Mouse (Mus musculus) erythroid progenitor cell, adult 5-6 weeks (primary cell): Measurements from ENCODE around the gene Pkm. TPM values are rescaled to one million over a fixed set of nuclear protein-coding genes. Genes with fewer than 3 reads are reported as not detected.

Experiments
- ATAC-seq: replicated peaks from 2 replicates; pipeline ENCODE4 v1.8.0; 2016; ENCODE audit warnings: moderate number of reproducible peaks, mild to moderate bottlenecking, moderate TSS enrichment, inconsistent platforms; ENCODE audit not compliant: poor library complexity, low FRiP score, severe bottlenecking
- total RNA-seq, 2 experiments: library from RNA; stranded (forward) in 1 of 2; stranded (reverse) in 1 of 2; fragments of 150-400 nt in 1 of 2; fragments of 186-747, 209-891 nt in 1 of 2; gene quantifications; 2 replicates each; pipeline versions ENCODE4 v1.2.3 to v1.2.4; 2015 to 2017; ENCODE audit warnings: low replicate concordance in 2 of 2

Pkm gene
- total RNA-seq (2015; ENCODE audit: low replicate concordance): 26.4 and 30.6 TPM in 2 replicates
- 75.0 and 81.4 TPM in 2 replicates for total RNA-seq (2017; ENCODE audit: low replicate concordance)

DNA sequence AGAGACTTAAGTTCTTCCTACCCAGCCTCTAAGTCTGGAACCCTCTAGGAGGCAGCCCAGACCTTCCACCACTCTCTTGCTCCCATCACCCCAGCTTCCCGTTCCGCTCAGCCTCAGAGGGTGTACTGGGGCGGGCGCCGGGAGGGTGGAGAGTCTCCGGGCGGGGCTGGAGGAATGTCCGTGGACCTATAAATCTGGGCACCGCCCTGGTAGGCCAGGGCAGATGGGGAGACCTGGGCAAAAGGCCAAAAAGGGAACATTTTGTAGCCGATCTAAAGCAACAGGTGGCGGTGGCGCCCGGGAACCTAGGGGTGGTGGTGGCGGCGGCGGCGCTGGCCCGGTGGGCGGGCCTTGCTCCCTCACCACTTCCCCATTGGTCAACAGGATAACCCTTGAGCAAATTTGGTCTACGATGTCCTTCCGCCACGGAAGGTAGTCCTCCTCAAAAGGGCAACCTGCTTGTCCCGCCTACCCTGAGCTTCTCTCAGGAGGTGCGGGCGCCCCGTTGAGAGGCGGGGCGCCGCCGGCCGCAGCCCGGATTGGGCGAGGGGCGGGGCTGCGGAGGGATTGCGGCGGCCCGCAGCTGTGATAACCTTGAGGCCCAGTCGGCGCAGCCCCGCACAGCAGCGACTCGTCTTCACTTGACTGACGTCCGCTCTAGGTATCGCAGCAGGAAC lies at the start of gene Pkm:
Gene Pkm (plus strand): TSS at position 411 of the 677 bp plus-strand sequence.
- ATAC-seq: 0 out of 2 replicates have a peak, but pooled peaks have one; percentile 44

DNA sequence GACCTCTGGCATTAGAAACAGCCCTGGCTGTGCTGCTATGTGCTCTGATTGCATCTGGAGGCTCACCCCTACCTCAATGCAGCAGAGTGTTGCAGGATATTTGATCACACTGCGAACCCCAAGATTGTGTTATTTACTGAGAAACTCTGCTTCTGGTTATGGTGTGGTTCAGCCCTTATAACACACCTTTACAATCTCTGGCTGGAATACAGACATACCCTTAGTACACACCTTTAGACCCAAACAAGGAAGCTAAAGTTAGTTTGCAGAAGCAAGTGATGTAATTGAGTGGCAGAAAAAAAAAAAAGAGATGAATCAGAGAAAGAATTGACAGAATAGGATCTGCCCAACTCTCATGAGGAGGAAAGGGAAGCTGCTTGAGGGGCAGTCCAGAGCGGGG lies 45.2 kb upstream of the Pkm start:
- no peak for ATAC-seq

DNA sequence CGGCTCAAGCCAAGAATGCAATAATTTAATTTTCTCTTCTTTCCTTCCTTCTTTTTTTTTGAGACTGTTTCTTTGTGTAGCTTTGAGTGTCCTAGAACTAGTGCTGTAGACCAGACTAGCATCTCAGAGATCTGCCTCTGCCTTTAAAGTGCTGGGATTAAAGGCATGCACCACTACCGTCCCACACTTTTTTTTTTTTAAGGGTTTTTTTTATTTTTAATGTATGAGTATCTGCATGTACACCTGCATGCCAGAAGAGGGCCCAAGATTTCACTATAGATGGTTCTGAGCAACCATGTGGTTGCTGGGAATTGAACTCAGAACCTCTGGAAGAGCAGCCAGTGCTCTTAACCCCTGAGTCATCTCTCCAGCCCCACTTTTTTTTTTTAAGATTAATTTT lies 40.4 kb upstream of the Pkm start:
- ATAC-seq: no peak

DNA sequence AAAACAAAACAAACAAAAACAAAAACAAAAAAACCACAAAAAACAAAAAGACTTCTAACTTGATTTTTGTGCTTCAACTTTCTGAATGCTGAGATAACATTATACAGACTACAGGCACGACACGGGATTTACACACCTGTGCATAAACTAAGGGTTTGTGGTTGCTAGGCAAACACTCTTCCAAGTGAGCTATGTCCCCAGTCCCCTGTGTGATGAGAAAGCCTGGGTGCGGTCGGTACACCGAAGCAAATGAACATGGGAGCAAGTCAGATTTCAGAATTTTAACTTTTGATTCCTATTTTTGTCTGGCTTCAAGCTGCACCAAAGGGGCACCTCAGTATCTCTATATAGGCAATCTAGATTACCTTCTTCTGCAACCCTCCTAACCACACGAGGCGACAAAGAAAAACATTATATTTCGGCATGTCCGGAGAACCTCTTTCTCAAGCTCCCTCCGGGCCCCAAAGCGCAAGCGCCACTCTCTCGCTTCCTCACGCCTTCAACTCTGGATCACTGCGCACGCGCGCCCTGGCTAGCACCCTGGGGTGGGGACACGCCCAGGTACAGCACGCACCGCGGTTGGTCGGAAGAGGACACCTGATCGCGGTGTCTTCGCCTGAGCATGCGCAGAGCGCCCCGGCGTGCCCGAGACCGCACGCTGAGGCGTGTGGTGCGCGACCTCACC lies 39.4 kb upstream of the Pkm start, which contains the start of gene Parp6:
Gene Parp6 (plus strand): TSS at position 663 of the 685 bp plus-strand sequence.
- peak; percentile 99 for ATAC-seq

DNA sequence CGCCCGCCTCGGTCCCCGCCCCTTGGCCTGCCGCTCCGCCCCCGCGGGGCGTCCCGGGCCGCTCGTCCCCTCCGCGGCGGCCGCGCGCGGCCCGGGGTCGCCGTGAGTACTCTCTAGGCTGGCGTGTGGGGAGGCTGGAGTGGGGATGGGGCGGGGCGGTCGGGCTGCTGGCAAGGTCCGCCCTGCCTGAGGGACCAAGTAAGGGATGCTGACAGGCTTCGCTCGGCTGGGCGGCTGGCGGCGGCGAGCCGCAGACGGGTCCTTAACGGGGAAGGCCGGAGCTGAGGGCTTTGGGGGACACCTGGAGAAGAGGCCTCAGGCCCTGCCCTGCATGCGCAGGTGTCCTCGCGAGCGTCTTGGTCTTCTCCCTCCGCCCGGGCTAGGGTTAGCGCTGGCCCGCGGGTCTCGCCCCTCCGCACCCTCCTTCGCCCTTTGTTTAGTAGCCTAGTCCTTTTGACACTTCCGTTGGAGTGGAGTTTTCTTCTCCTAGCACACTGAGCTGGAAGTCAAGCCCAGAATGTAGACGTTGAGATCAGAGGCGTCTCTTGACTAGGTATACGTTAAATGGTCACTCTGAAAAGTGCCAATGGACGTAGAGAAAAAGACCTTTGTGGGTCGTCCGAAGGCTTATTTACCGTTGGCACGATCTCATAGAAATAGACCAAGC lies 38.7 kb upstream of the Pkm start:
- ATAC-seq: peak; percentile 17

DNA sequence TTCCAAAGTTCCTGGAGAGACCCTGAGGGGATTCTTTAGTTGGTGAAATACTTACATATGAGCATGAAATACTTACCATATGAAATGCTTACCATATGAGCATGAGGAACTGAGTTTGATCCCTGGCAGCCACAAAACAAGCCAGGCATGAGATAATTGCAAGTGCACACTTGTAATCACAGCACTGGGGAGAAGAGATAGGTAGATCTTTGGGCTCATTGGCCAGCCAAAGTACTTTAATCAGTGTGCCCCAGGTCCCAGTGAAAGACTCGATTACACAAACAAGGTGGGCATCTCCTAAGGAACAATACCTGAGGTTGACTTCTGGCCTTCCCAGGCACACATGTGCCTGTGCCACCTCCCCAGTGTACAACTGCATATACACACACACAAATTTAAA lies 17.8 kb upstream of the Pkm start:
- no peak for ATAC-seq

DNA sequence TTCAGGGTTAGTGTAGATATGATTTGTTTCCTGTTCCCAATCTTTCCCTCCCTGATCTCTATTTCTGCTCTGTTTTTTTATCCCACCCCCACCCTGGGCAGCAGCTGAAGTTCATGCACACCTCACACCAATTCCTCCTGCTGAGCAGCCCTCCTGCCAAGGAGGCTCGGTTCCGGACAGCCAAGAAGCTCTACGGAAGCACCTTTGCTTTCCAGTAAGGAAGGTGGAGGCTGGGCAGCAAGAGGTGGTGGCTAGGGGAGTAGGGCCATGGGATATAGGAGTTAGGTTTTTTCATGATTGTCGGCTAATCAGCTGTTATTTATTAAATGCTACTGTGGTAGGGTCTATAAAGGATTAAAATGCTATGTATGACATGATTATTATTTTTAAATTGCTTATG lies 16.2 kb upstream of the Pkm start:
- ATAC-seq: no peak

DNA sequence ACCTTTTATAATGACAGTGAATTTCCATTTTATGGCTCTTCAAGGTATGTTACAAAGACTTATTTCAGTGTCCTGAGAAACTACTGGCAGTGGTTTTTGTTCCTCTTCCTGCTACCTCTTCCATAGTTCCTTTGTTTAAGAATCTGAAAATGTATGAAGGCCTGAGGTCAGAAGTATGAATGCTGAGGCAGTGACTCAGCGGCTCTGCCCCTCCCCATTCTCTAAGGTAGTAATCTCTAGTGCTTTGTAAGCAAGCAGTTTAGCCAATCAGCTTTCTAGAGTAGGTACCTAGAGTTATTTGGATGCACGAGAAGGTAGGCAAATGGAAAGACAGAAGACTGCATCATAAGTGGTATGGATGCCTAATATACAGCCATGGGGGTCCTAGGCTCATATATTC lies 14.8 kb upstream of the Pkm start:
- ATAC-seq: no peak

DNA sequence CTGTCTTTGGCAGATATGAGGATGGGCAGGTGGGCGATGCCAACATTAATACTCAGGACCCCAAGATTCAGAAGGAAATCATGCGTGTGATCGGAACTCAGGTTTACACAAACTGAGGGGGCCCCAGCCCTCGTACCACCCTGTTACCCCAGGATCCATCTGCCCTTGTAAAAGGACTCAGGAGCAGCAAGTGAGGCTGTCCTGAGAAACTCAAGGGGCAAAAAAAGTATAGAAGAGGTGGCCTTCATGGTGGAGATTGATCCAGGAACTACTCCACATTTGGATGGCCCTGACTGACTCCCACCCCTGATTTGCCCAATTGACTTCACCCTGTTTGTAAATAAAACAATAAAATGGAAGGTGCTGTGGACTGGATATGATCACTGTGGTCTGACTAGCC lies 6.3 kb upstream of the Pkm start:
- ATAC-seq: no peak

DNA sequence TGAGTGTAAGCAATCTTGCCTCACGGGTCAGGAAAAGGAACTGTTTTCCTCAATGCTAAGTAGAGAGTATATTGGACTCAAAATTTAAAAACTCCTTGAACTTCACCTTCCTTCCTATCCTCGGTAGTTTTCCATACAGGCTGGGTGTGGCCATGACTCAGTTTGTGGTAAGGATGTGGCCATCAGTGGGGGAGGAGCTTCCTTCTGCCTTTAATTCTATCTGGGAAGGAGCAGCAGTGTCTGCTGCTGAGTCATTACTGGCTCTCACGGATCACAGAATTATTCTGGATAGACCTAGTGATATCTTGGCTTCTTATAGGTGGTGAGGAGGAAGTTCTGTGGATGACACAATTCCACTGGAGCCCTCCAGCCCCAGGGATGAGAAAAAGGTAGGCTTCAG lies 2.8 kb upstream of the Pkm start:
- no peak for ATAC-seq

DNA sequence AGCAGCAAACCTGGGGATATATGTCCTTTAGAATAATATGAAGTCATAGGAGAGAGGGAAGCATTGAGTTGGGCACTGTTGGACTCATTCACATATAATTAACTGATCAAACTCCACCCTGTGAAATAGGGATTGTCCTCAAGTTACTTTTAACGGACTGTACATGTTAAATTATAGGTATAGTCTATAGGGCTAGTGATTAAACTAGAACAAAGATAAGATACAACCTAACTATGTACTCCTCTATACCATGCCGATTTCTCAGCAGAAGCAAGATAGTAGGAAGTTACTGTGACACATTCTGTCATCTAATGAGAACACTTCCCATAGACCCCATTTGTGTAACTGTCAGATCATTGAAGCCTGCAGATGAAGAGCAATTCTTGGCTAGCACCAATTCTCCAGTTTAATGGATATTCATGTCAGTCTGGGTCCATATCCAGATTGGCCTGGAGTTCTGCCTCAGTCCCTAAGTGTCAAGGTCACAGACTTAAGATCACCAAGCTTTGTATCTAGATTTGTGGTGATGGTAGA lies 1.7 kb upstream of the Pkm start:
- no peak for ATAC-seq

DNA sequence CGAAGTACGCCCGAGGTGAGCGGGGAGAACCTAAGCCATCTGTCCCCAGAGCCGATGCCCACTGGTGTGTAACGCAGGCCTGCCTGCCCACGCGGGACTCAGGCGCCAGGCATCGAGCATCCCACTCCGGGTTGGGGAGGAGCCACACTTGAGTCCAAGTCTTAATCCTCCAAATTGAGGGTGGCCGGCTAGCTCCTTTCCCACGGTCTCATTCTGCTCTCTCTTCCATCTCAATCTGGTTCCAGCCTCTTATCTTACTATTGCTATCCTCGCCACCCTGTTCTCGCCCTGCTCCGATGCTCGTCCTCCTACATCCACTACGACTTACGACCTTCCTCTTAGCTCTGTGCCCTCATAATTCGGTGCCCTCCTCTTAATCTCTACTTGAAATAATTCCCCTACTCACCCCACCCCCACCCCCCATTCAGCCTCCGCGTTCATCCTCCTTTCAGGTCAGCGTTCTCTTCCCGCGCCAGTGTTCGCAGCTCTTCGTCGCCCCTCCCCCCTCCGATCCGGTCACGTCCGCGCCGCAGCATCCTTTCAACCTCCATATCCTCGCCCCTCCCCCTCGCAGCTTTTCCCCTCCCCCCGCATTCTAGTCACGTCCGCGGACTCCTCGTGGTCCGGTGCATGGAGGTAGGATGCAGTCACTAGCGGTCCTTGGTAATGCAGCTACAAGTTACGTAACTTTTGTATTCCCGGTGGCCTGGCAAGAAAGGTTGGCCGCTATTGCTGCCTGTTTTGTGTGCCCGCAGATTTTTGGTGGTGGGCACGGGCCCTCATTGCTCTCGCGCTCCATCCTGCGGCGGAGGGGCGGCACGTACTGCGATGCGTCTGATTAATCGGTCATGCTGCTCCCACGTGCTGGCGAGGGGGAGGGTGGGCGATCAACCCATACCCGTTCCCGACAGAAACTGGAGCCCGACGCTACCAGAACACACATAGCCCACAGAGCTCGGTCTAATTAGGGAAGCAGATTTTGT lies 758 bp downstream of the Pkm start:
- ATAC-seq: no peak

DNA sequence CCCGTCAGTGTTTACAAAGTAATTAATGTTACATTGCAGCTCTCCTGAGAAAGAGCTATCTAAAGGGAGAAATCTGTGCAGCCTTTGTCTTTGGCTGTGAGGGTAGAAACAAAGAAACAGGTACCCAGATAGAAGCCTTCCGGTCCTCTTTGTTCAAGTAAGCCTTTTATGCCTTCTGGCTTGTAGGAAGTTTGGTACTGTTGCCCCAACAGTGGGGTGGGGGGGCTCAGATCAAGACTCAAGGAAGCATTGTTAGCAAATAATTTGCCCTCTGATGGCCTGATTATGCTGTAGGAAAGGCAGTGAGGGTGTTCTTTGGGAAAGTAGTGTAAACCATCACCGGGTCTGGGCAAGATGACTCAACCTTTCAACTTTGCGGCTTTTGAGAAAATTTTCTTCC lies 2.0 kb downstream of the Pkm start:
- no peak for ATAC-seq

DNA sequence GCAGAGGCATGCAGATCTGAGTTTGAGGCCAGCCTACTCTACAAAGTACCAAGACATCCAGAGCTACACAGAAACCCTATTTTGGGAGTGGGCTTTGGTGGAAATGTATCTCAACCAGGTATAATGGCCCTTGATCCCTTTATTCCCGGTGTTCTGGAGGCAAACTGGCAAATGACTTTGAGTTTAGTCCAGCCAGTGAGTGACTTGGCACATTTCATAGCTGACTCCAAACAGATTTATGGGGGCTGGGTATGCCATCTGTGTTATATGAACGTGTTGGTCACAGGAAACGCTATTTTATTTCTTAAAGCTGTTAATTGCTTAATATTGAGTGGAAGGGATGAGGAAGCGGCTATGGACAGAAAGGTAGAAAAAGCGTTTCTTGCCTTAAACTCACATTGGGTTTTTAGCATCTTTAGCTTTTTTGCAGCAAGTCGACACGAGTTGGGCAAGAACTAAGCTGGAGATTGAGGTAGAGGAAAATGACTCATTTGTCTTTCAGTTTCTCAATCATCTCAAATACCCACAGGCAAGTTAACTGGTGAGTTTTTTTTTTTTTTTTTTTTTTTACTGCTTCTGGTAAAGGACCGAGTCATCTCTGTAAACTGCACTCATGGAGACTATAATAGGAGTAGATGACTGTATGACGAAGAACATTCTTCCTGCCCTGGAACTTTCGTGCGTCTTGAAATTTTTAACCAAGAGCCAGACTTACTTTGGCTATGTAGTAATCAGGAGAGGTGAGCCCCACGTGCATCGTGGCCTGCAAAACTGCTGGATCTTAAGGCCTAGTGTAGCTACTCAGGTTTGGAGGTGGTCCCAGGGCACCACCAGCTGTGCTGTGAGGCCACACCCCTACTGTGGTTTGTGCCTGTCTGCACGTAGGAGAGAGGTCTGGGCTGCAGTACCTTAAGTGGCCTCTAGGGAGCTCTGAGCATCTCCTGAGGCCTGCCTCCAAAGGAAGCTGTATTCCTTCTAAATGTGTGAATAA lies 3.2 kb downstream of the Pkm start:
- peak; percentile 73 for ATAC-seq

DNA sequence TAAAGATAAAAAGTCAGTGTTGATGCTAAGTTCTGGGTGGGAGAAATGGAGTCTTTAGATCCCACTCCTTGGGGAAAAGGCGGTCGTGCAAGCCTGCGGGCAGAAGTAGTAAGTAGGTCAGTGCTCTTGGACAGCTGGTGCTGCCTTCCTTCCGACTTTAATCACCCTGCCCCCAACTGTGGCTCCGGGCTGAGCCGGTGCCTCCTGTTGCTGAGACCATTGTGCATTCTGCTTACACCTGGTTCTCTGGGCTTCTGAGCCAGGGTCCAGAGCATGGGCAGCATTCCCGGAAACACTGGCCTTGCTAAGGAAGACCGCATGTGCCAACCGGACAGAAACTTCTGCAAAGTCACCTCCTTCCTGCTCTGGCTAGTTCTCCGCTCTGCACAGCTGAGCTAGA lies 4.3 kb downstream of the Pkm start:
- no peak for ATAC-seq

DNA sequence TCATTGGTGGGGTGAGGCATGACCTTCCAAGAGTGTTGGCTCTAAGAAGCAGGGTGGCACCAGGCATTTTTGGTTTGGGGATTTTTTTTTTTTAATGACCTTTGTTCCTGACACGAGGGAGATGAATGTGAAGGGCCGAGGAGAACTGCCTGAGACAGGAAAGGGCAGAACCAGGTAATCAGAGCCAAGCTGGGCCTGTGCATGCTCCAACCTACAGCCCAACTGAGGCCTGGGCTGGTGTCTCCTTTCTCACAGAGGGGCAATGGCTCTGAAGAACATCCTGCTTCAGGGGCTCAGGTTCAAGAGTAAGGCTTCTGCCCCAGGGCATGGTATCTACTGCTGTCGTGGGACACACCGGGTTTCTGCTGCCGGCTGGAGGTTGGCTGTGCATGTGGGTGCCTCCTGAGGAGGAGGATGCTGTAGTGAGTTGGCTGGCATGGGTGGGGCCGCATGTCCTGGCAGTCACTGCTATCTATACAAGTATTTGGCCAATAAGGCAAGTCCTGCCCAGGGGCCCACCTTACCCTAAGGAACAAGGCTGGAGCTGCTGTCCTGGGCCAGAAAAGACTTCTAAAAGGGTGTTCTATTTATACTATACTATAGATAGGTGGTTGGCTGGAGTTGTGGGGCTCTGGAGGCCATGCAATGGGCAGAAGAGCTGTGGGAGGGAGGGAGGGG lies 5.3 kb downstream of the Pkm start:
- no peak for ATAC-seq

DNA sequence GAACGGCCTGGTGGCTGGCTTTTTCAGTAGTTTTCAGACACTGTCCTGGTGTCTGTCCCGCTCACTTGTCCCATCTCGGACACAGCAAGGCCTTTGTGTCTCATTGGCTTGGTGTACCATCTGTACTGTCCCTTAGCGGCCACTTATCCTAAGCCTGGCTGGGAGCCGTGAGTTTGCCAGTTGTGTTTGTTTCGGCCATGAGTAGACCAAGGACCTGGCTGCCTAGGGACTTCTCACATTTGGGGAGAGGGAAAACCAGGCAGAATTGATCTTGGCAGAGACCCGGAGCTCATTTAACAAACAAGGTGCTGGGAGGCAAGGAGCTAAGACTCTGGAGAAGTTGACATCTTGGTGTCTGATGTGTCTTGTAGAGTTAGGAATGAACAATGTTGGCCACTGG lies 7.1 kb downstream of the Pkm start:
- no peak for ATAC-seq

DNA sequence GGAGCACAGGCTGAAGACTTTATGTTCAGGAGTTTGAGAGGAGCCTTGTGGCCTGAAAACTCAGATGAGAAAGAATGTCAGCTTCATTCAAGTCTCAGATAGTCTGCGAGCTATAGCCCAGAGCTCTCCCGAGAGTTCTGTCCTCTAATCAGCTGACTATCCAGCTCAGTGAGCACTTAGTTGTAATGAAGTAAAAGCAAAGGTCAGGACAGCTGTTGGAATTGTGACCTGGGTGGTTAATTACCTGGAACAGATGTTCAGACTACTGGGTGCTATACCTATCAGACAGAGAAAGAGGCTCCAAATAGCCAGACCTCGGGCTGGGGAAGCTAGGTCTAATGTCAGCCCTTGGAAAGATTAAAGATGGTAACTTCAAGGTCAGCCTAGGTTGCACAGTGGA lies 7.8 kb downstream of the Pkm start:
- no peak for ATAC-seq
